Mouse (Mus musculus): ENCODE measurements around the gene Rftn1.

DNA sequence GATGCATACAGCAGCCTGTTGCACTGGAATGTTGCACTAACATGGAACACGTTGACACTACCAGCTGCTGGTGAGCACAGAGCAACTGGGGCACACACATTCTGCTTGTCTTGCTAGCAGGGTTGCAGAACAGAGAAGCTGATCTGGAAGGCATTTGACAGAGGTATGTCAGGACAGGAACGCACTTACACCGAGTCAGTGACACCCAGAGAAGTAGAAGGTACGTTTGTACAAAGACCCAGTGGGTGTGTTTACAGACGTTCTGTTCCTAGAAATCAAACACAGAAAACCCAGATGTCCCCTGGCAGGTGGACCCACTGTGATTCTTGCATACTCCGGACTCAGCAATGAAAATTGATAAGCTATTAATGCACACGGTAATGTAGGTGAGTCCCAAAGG lies 215.0 kb downstream of the Rftn1 start:
- TF ChIP-seq GATA1 (IDR thresholded peaks at IDR 0.05; ENCODE audit: borderline replicate concordance, low read length): no peak
- no peak for TF ChIP-seq FLI1 (IDR thresholded peaks at IDR 0.05; ENCODE audit: low read length)

Measured in megakaryocyte, embryonic 14.5 days (primary cell).